Mouse (Mus musculus): Measurements from ENCODE around the gene H2-Eb1. TPM values are rescaled to one million over a fixed set of nuclear protein-coding genes. Genes with fewer than 3 reads are reported as not detected.

H2-Eb1 gene
- polyA plus RNA-seq, 1 experiment from 2014 or later, result 1.4 TPM

GRCm38 (mm10) chr17:34293533-34293932 lies 12.1 kb upstream of the H2-Eb1 start:
- Histone ChIP-seq H3K9ac (no peak overlapping the region), H3K4me3 (no peak overlapping the region), H3K9me3 (no peaks in the 10 kb centered on the region), H3K27me3 (no peaks in the 10 kb centered on the region), H3K36me3 (no peaks in the 10 kb centered on the region), H3K27ac (no peak overlapping the region), H3K4me1 (no peaks in the 10 kb centered on the region), H3K4me2 (replicated peaks) (no peak overlapping the region)
- WGBS, result 54% methylated on average over 2 of the region's 2 CpGs
- ATAC-seq (ENCODE audit: insufficient number of reproducible peaks, insufficient read depth, low FRiP score, low TSS enrichment), result no peak

GRCm38 (mm10) chr17:34294249-34294648 lies 11.4 kb upstream of the H2-Eb1 start:
- no peak overlapping the region for H3K9ac ChIP-seq
- H3K27ac ChIP-seq, result no peak overlapping the region
- H3K4me3 ChIP-seq, result no peak overlapping the region
- H3K27me3 ChIP-seq, result no peaks in the 10 kb centered on the region
- H3K9me3 ChIP-seq, result no peaks in the 10 kb centered on the region
- no peak for ATAC-seq (ENCODE audit: insufficient number of reproducible peaks, insufficient read depth, low FRiP score, low TSS enrichment)
- WGBS, result 69% methylated on average over 4 of the region's 4 CpGs
- H3K4me2 ChIP-seq (replicated peaks), result no peak overlapping the region
- no peaks in the 10 kb centered on the region for H3K36me3 ChIP-seq
- H3K4me1 ChIP-seq, result no peaks in the 10 kb centered on the region

- H3K4me3 ChIP-seq, result no peak overlapping the region
- no peak overlapping the region for H3K27ac ChIP-seq
- H3K36me3 ChIP-seq, result no peaks in the 10 kb centered on the region
- no peak overlapping the region for H3K9ac ChIP-seq
- no peaks in the 10 kb centered on the region for H3K9me3 ChIP-seq
- no peak for ATAC-seq (ENCODE audit: insufficient number of reproducible peaks, insufficient read depth, low FRiP score, low TSS enrichment)
- no peaks in the 10 kb centered on the region for H3K4me1 ChIP-seq
- no peak overlapping the region for H3K4me2 ChIP-seq (replicated peaks)
- no peaks in the 10 kb centered on the region for H3K27me3 ChIP-seq
Observed at GRCm38 (mm10) chr17:34295307-34295706, 10.4 kb upstream of the H2-Eb1 start.

- 26% methylated on average over 23 of the region's 23 CpGs for WGBS
- Histone ChIP-seq H3K27me3 (no peaks in the 10 kb centered on the region), H3K27ac (no peak overlapping the region), H3K36me3 (no peaks in the 10 kb centered on the region), H3K4me2 (replicated peaks) (peak overlapping the region; percentile 44), H3K4me3 (peak overlapping the region; percentile 32), H3K9me3 (no peaks in the 10 kb centered on the region), H3K9ac (no peak overlapping the region), H3K4me1 (no peaks in the 10 kb centered on the region)
- ATAC-seq (ENCODE audit: insufficient number of reproducible peaks, insufficient read depth, low FRiP score, low TSS enrichment), result no peak
Observed at GRCm38 (mm10) chr17:34295891-34296794, 9.5 kb upstream of the H2-Eb1 start.

GRCm38 (mm10) chr17:34299356-34299755 lies 6.3 kb upstream of the H2-Eb1 start:
- no peaks in the 10 kb centered on the region for H3K4me1 ChIP-seq
- no peaks in the 10 kb centered on the region for H3K9me3 ChIP-seq
- H3K9ac ChIP-seq, result no peak overlapping the region
- no peaks in the 10 kb centered on the region for H3K27me3 ChIP-seq
- no peak for ATAC-seq (ENCODE audit: insufficient number of reproducible peaks, insufficient read depth, low FRiP score, low TSS enrichment)
- H3K4me2 ChIP-seq (replicated peaks), result no peak overlapping the region
- WGBS, result 68% methylated on average over 3 of the region's 3 CpGs
- no peak overlapping the region for H3K4me3 ChIP-seq
- no peak overlapping the region for H3K27ac ChIP-seq
- no peaks in the 10 kb centered on the region for H3K36me3 ChIP-seq

GRCm38 (mm10) chr17:34300071-34300470 lies 5.6 kb upstream of the H2-Eb1 start:
- no peak for ATAC-seq (ENCODE audit: insufficient number of reproducible peaks, insufficient read depth, low FRiP score, low TSS enrichment)
- no peaks in the 10 kb centered on the region for H3K9me3 ChIP-seq
- 90% methylated on average over 8 of the region's 8 CpGs for WGBS

GRCm38 (mm10) chr17:34300691-34301566 lies 4.7 kb upstream of the H2-Eb1 start:
- H3K4me3 ChIP-seq, result no peak overlapping the region
- no peak overlapping the region for H3K4me2 ChIP-seq (replicated peaks)
- no peak overlapping the region for H3K27ac ChIP-seq
- no peaks in the 10 kb centered on the region for H3K4me1 ChIP-seq
- no peaks in the 10 kb centered on the region for H3K36me3 ChIP-seq
- 75% methylated on average over 23 of the region's 23 CpGs for WGBS
- no peaks in the 10 kb centered on the region for H3K9me3 ChIP-seq
- no peak for ATAC-seq (ENCODE audit: insufficient number of reproducible peaks, insufficient read depth, low FRiP score, low TSS enrichment)
- H3K9ac ChIP-seq, result no peak overlapping the region
- H3K27me3 ChIP-seq, result no peaks in the 10 kb centered on the region

More at GRCm38 (mm10) chr17:34300071-34300470, 5.6 kb upstream of the H2-Eb1 start:
- no peaks in the 10 kb centered on the region for H3K36me3 ChIP-seq
- no peak overlapping the region for H3K4me3 ChIP-seq
- H3K27ac ChIP-seq, result no peak overlapping the region
- no peaks in the 10 kb centered on the region for H3K4me1 ChIP-seq
- H3K4me2 ChIP-seq (replicated peaks), result no peak overlapping the region
- no peak overlapping the region for H3K9ac ChIP-seq
- H3K27me3 ChIP-seq, result no peaks in the 10 kb centered on the region

GRCm38 (mm10) chr17:34301670-34302190 lies 3.9 kb upstream of the H2-Eb1 start:
- H3K36me3 ChIP-seq, result no peaks in the 10 kb centered on the region
- H3K27ac ChIP-seq, result no peak overlapping the region
- no peak overlapping the region for H3K4me2 ChIP-seq (replicated peaks)
- H3K9me3 ChIP-seq, result no peaks in the 10 kb centered on the region
- no peak overlapping the region for H3K9ac ChIP-seq
- H3K4me1 ChIP-seq, result no peaks in the 10 kb centered on the region
- no peak overlapping the region for H3K4me3 ChIP-seq
- 85% methylated on average over 4 of the region's 4 CpGs for WGBS
- no peak for ATAC-seq (ENCODE audit: insufficient number of reproducible peaks, insufficient read depth, low FRiP score, low TSS enrichment)
- no peaks in the 10 kb centered on the region for H3K27me3 ChIP-seq

- H3K9me3 ChIP-seq, result no peaks in the 10 kb centered on the region
- no peak overlapping the region for H3K4me3 ChIP-seq
- 83% methylated on average over 2 of the region's 2 CpGs for WGBS
- no peaks in the 10 kb centered on the region for H3K4me1 ChIP-seq
- no peak overlapping the region for H3K9ac ChIP-seq
- no peak for ATAC-seq (ENCODE audit: insufficient number of reproducible peaks, insufficient read depth, low FRiP score, low TSS enrichment)
- no peak overlapping the region for H3K4me2 ChIP-seq (replicated peaks)
- no peaks in the 10 kb centered on the region for H3K36me3 ChIP-seq
- no peak overlapping the region for H3K27ac ChIP-seq
- H3K27me3 ChIP-seq, result 0 out of 2 replicates have a peak, but pooled peaks cover 3% of the 10 kb centered on the region
Observed at GRCm38 (mm10) chr17:34303789-34304188, 1.9 kb upstream of the H2-Eb1 start.

- H3K36me3 ChIP-seq, result no peaks in the 10 kb centered on the region
- ATAC-seq (ENCODE audit: insufficient number of reproducible peaks, insufficient read depth, low FRiP score, low TSS enrichment), result no peak
- no peak overlapping the region for H3K27ac ChIP-seq
- no peak overlapping the region for H3K9ac ChIP-seq
- WGBS, result 19% methylated on average over 4 of the region's 4 CpGs
- H3K4me2 ChIP-seq (replicated peaks), result no peak overlapping the region
- H3K4me1 ChIP-seq, result 0 out of 2 replicates have a peak, but pooled peaks cover 2% of the 10 kb centered on the region
- 0 out of 2 replicates have a peak, but pooled peaks cover 3% of the 10 kb centered on the region for H3K27me3 ChIP-seq
- H3K9me3 ChIP-seq, result no peaks in the 10 kb centered on the region
- H3K4me3 ChIP-seq, result no peak overlapping the region
Observed at GRCm38 (mm10) chr17:34304751-34305150, 916 bp upstream of the H2-Eb1 start.

GRCm38 (mm10) chr17:34306407-34306806 lies 740 bp downstream of the H2-Eb1 start:
- Histone ChIP-seq H3K4me1 (0 out of 2 replicates have a peak, but pooled peaks cover 2% of the 10 kb centered on the region), H3K27me3 (0 out of 2 replicates have a peak, but pooled peaks cover 3% of the 10 kb centered on the region), H3K36me3 (no peaks in the 10 kb centered on the region), H3K9ac (no peak overlapping the region), H3K9me3 (no peaks in the 10 kb centered on the region), H3K4me3 (no peak overlapping the region), H3K4me2 (replicated peaks) (no peak overlapping the region), H3K27ac (no peak overlapping the region)
- no peak for ATAC-seq (ENCODE audit: insufficient number of reproducible peaks, insufficient read depth, low FRiP score, low TSS enrichment)
- WGBS, result 84% methylated on average over 2 of the region's 2 CpGs
